Mouse (Mus musculus): ENCODE results near the gene Mia. TPM values are rescaled to one million over a fixed set of nuclear protein-coding genes. Genes with fewer than 3 reads are reported as not detected.

Gene Mia
- total RNA-seq (2012; rRNA removed) = 12.5 and 36.3 TPM in 2 replicates

DNA sequence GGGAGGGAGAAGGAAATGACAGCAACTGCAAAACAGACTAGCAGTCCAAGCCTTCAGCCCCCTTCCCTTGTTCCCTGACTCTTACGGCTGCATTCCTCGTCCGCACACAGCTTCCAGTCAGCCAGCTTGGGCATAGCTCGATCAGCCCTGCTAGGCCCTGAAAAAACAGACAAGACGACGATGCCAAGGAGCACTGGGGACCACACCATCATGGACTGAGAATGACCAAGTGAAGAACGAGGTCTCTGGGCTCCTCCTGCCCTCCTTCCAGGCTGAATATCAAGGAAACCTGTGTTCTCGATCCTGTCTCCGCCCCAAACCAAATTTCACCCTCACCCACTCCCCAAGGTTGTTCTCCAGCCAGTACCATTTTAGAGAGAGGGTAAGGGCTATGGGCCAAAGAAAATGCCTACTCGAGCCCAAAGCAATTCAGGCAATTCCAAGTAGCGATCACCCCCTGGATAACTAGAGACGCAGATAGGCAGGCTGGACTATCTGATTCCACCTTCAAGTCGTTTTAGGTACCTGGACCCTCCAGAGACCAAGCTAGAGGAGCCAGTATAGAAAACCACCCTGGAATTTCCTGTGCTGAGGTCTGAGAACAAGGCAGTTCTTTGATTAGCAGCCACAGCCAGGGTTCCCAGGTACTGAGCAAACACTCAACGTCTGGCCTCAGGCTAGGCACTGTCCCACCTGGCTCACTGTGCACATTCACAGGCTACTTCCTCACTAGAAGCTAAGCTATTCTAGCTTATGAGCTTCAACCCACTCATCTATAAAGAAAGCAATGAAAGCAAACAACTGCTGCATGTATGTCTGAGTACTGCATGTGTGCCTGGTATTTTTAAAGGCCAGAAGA lies at the start of gene Mia, which contains the start of gene Gm21983:
Gene Mia, minus strand, starts transcription at position 321 of the 859 bp plus-strand sequence.
Gene Gm21983, minus strand, starts transcription at position 250 of the 859 bp plus-strand sequence.
- H3K4me3 ChIP-seq (ENCODE audit: insufficient read depth in 1 of 2, low read depth in 1 of 2, low read length in 2 of 2, poor library complexity in 1 of 2, severe bottlenecking in 1 of 2) = peak within 1 kb of the TSS; percentile 56 to 83

GRCm38 (mm10) chr7:27228865-27229264 lies 47.9 kb upstream of the Mia start:
- Histone ChIP-seq H3K4me3 (ENCODE audit: insufficient read depth in 1 of 2, low read depth in 1 of 2, low read length in 2 of 2, poor library complexity in 1 of 2, severe bottlenecking in 1 of 2) (peak overlapping the region; percentile 82 to 89), H3K36me3 (ENCODE audit: control insufficient read depth, insufficient read depth, low read length, poor library complexity, severe bottlenecking) (no peaks in the 10 kb centered on the region; the same call in 1 of the 2 replicates), H3K4me1 (ENCODE audit: control insufficient read depth in 2 of 2, insufficient read depth in 2 of 2, low read length in 2 of 2, poor library complexity in 1 of 2) (peaks cover 6 to 33% of the 10 kb centered on the region in 2 experiments; a peak in 3 of 4 replicates), H3K27ac (ENCODE audit: insufficient read depth, low read depth, low read length, poor library complexity, severe bottlenecking) (peak overlapping the region; percentile 22; the same call in 1 of the 2 replicates), H3K9ac (ENCODE audit: insufficient read depth, low read depth, low read length, poor library complexity, severe bottlenecking) (peak overlapping the region; percentile 77), H3K9me3 (ENCODE audit: control insufficient read depth, insufficient read depth, low read depth, low read length) (no peaks in the 10 kb centered on the region)
- in situ Hi-C loops (cut with MboI; ENCODE audit: low sequenced_read_pairs in 2 of 2, unreplicated experiment in 2 of 2) = no loop called here
- DNase-seq (ENCODE audit: low read depth, low spot score) = no peak
- TF ChIP-seq ZC3H11A (IDR thresholded peaks at IDR 0.05; ENCODE audit: borderline replicate concordance, low read depth, low read length) (no peak), ZNF384 (IDR thresholded peaks at IDR 0.05; ENCODE audit: low read depth, low read length) (no peak), HCFC1 (IDR thresholded peaks at IDR 0.05; ENCODE audit: borderline replicate concordance, insufficient read depth, low read length) (no peak), CHD2 (IDR thresholded peaks at IDR 0.05; ENCODE audit: low read depth, low read length) (no peak), MAFK (IDR thresholded peaks at IDR 0.05; ENCODE audit: insufficient read depth, low read depth, low read length) (no peak)

More for the DNA sequence above, at the start of gene Mia, which contains the start of gene Gm21983:
- DNase-seq (ENCODE audit: low read depth, low spot score) = no peak
- H3K36me3 ChIP-seq (ENCODE audit: control insufficient read depth, insufficient read depth, low read length, poor library complexity, severe bottlenecking) = peaks cover 16% of the 10 kb centered on the region
- no peak for TF ChIP-seq ZNF384 (IDR thresholded peaks at IDR 0.05; ENCODE audit: low read depth, low read length)
- TF ChIP-seq MAFK (IDR thresholded peaks at IDR 0.05; ENCODE audit: insufficient read depth, low read depth, low read length) = no peak
- no peak for TF ChIP-seq CHD2 (IDR thresholded peaks at IDR 0.05; ENCODE audit: low read depth, low read length)
- no peak for TF ChIP-seq ZC3H11A (IDR thresholded peaks at IDR 0.05; ENCODE audit: borderline replicate concordance, low read depth, low read length)
- no peak for TF ChIP-seq HCFC1 (IDR thresholded peaks at IDR 0.05; ENCODE audit: borderline replicate concordance, insufficient read depth, low read length)
- H3K4me1 ChIP-seq (ENCODE audit: control insufficient read depth in 2 of 2, insufficient read depth in 2 of 2, low read length in 2 of 2, poor library complexity in 1 of 2) = peaks cover 8 to 17% of the 10 kb centered on the region in 2 experiments
- H3K27ac ChIP-seq (ENCODE audit: insufficient read depth, low read depth, low read length, poor library complexity, severe bottlenecking) = peak within 1 kb of the TSS; percentile 83
- peak within 1 kb of the TSS; percentile 74; the same call in 1 of the 2 replicates for H3K9ac ChIP-seq (ENCODE audit: insufficient read depth, low read depth, low read length, poor library complexity, severe bottlenecking)
- H3K9me3 ChIP-seq (ENCODE audit: control insufficient read depth, insufficient read depth, low read depth, low read length) = no peaks in the 10 kb centered on the region
- in situ Hi-C loops (cut with MboI; ENCODE audit: low sequenced_read_pairs in 2 of 2, unreplicated experiment in 2 of 2) = no loop called here

GRCm38 (mm10) chr7:27228281-27228821 lies 47.4 kb upstream of the Mia start, which contains the start of gene Itpkc:
Gene Itpkc, minus strand, starts transcription at chr7:27228661.
- in situ Hi-C loops (cut with MboI; ENCODE audit: low sequenced_read_pairs in 2 of 2, unreplicated experiment in 2 of 2) = no loop called here
- Histone ChIP-seq H3K9me3 (ENCODE audit: control insufficient read depth, insufficient read depth, low read depth, low read length) (no peaks in the 10 kb centered on the region), H3K4me1 (ENCODE audit: control insufficient read depth in 2 of 2, insufficient read depth in 2 of 2, low read length in 2 of 2, poor library complexity in 1 of 2) (peaks cover 6 to 28% of the 10 kb centered on the region in 2 experiments; a peak in 3 of 4 replicates), H3K36me3 (ENCODE audit: control insufficient read depth, insufficient read depth, low read length, poor library complexity, severe bottlenecking) (no peaks in the 10 kb centered on the region; the same call in 1 of the 2 replicates), H3K4me3 (ENCODE audit: insufficient read depth in 1 of 2, low read depth in 1 of 2, low read length in 2 of 2, poor library complexity in 1 of 2, severe bottlenecking in 1 of 2) (peak within 1 kb of the TSS; percentile 82 to 89), H3K27ac (ENCODE audit: insufficient read depth, low read depth, low read length, poor library complexity, severe bottlenecking) (peak within 1 kb of the TSS; percentile 22), H3K9ac (ENCODE audit: insufficient read depth, low read depth, low read length, poor library complexity, severe bottlenecking) (peak within 1 kb of the TSS; percentile 83)
- peak; percentile 92 for DNase-seq (ENCODE audit: low read depth, low spot score)
- TF ChIP-seq CHD2 (IDR thresholded peaks at IDR 0.05; ENCODE audit: low read depth, low read length) (no peak), MAFK (IDR thresholded peaks at IDR 0.05; ENCODE audit: insufficient read depth, low read depth, low read length) (no peak), HCFC1 (IDR thresholded peaks at IDR 0.05; ENCODE audit: borderline replicate concordance, insufficient read depth, low read length) (peak; percentile 66; the same call in 1 of the 2 replicates), ZNF384 (IDR thresholded peaks at IDR 0.05; ENCODE audit: low read depth, low read length) (no peak), ZC3H11A (IDR thresholded peaks at IDR 0.05; ENCODE audit: borderline replicate concordance, low read depth, low read length) (no peak)

DNA sequence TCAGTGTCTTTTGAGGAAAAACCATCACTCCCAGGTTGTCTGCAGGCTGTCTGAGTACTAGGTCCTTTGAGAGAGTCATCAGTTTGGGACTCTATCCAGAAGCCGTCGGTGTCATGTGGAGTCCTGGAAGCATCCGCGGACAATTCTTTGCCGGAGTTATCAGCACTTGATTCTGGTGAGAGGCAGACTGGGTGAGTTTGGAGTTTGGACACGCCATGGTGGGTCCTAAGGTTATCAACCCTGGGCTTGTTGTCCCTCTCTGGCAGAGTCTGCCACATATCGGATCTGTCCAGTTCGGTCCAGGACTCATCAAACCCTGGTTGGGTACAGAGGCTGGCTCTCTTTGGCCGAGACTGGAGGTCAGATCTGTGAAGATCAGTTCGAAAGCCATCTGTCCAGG lies 46.7 kb upstream of the Mia start:
- Histone ChIP-seq H3K27ac (ENCODE audit: insufficient read depth, low read depth, low read length, poor library complexity, severe bottlenecking) (no peak overlapping the region), H3K4me3 (ENCODE audit: insufficient read depth in 1 of 2, low read depth in 1 of 2, low read length in 2 of 2, poor library complexity in 1 of 2, severe bottlenecking in 1 of 2) (peak overlapping the region; percentile 82 to 89), H3K4me1 (ENCODE audit: control insufficient read depth in 2 of 2, insufficient read depth in 2 of 2, low read length in 2 of 2, poor library complexity in 1 of 2) (peaks cover 7 to 31% of the 10 kb centered on the region in 2 experiments; a peak in 2 of 4 replicates), H3K9ac (ENCODE audit: insufficient read depth, low read depth, low read length, poor library complexity, severe bottlenecking) (peak overlapping the region; percentile 83), H3K9me3 (ENCODE audit: control insufficient read depth, insufficient read depth, low read depth, low read length) (no peaks in the 10 kb centered on the region), H3K36me3 (ENCODE audit: control insufficient read depth, insufficient read depth, low read length, poor library complexity, severe bottlenecking) (no peaks in the 10 kb centered on the region; the same call in 1 of the 2 replicates)
- TF ChIP-seq CHD2 (IDR thresholded peaks at IDR 0.05; ENCODE audit: low read depth, low read length) (no peak), HCFC1 (IDR thresholded peaks at IDR 0.05; ENCODE audit: borderline replicate concordance, insufficient read depth, low read length) (no peak), MAFK (IDR thresholded peaks at IDR 0.05; ENCODE audit: insufficient read depth, low read depth, low read length) (no peak), ZNF384 (IDR thresholded peaks at IDR 0.05; ENCODE audit: low read depth, low read length) (no peak), ZC3H11A (IDR thresholded peaks at IDR 0.05; ENCODE audit: borderline replicate concordance, low read depth, low read length) (no peak)
- no peak for DNase-seq (ENCODE audit: low read depth, low spot score)
- in situ Hi-C loops (cut with MboI; ENCODE audit: low sequenced_read_pairs in 2 of 2, unreplicated experiment in 2 of 2) = no loop called here

Data from ES-E14 (cell line).